Mouse (Mus musculus): ENCODE measurements around the gene Lrfn3. TPM values are rescaled to one million over a fixed set of nuclear protein-coding genes. Genes with fewer than 3 reads are reported as not detected.

Lrfn3 gene
- total RNA-seq, 1 experiment from 2014 or later: not detected

DNA sequence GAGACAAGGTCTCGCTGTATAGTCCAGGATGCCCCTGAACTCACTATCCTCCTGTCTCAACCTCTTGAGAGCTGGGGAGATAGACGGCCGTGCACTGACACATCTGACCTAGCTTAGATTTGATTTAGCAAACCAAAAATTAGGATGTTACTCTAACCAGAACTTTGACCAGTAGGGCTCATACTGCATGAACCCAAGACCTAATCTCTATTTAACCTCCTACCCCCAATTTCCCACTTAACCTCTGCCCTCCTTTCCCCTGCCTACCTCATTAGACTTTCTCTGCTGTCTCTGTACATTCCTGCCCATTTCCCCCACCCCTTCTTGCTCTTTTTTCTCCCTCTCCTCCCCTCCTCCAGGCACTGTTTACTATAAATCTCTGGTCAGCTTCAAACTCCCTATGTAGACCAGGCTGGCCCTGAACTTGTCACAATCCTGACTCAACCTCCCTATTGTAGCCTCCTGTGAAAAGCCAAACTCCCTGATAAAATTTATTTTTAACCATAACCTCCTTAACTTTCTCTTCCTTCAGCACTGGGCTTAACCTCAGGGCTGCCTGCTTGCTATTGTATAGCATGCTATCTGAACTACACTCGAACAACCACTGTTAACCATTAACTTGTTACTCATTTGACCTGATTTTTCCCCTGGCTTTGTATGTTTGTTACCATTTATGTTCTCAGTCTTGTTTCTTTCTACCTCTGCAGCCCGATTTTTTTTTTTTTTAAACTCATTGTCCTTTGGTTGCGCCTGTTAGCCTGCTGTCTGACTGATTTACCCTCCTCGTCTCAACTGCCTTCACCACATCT, 4.0 kb downstream of the Lrfn3 start:
- no peak for ATAC-seq (replicated peaks in 1 of 2; ENCODE audit: insufficient read depth in 1 of 2, low FRiP score in 2 of 2, low TSS enrichment in 1 of 2, low read depth in 1 of 2, poor library complexity in 2 of 2, severe bottlenecking in 2 of 2)

DNA sequence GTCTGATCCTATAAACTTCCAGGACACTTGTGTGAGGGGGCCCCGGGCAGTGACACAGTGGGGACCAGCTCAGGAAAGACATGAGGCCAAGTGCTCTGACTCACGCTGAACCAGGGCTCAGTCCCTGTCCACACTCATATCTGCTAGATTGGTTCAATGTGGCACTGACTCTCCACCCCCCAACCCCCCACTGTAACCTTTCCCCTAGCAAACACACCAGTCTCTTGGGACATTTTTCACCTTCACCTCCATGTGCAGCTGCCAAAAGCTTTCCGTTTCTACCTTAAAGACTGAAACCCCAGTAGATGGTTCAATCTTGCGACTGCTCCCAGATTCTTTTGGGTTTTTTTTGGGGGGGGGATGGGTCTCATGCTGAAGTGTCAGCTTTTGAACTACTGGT, 8.5 kb downstream of the Lrfn3 start:
- no peak for ATAC-seq (replicated peaks in 1 of 2; ENCODE audit: insufficient read depth in 1 of 2, low FRiP score in 2 of 2, low TSS enrichment in 1 of 2, low read depth in 1 of 2, poor library complexity in 2 of 2, severe bottlenecking in 2 of 2)

DNA sequence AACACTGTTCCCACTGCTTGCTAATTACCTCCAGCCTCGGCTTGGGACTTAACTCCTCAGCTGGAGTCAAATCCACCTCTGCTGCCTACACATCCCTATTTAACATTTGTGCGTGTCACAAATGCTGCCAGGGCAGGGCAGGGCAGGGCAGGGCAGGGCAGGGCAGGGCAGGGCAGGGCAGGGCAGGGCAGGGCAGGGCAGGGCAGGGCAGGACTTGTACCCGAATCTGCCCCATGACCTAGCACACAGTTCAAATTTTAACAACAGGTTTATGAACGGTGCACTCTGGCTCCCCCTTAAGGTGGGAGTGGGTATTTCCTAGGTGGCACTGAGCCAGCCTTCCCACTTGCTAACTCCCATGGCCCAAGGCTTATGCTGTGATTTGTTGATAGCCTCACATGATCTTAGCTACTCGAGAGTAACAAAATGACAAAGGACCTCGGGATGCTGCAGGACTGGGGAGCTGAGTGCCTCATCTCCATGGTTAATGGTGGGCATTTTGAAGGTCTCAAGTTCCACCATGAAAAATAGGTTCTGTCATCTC, 9.2 kb downstream of the Lrfn3 start:
- ATAC-seq (replicated peaks in 1 of 2; ENCODE audit: insufficient read depth in 1 of 2, low FRiP score in 2 of 2, low TSS enrichment in 1 of 2, low read depth in 1 of 2, poor library complexity in 2 of 2, severe bottlenecking in 2 of 2): peak; percentile 56 to 63

DNA sequence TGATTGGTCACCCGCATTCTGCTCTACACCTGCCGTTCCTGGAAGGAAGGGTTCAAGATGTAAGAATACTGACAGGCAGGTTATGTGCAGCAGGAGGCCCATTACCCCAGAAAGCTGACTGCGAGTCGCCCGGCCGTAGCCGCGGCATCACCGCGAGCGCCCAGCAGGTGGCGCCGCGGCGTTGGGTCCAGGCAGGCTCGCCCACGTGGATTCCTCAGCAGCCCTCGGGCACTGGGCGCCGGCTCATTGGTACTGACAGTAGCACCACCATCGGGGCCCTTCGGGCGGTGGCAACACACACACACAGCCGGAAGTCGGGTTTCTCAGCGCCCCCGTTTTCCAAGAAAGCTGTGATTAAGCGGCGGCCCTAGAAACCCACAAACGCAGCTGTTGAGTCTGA, 14.7 kb downstream of the Lrfn3 start:
- ATAC-seq (replicated peaks in 1 of 2; ENCODE audit: insufficient read depth in 1 of 2, low FRiP score in 2 of 2, low TSS enrichment in 1 of 2, low read depth in 1 of 2, poor library complexity in 2 of 2, severe bottlenecking in 2 of 2): peak; percentile 60 to 72

DNA sequence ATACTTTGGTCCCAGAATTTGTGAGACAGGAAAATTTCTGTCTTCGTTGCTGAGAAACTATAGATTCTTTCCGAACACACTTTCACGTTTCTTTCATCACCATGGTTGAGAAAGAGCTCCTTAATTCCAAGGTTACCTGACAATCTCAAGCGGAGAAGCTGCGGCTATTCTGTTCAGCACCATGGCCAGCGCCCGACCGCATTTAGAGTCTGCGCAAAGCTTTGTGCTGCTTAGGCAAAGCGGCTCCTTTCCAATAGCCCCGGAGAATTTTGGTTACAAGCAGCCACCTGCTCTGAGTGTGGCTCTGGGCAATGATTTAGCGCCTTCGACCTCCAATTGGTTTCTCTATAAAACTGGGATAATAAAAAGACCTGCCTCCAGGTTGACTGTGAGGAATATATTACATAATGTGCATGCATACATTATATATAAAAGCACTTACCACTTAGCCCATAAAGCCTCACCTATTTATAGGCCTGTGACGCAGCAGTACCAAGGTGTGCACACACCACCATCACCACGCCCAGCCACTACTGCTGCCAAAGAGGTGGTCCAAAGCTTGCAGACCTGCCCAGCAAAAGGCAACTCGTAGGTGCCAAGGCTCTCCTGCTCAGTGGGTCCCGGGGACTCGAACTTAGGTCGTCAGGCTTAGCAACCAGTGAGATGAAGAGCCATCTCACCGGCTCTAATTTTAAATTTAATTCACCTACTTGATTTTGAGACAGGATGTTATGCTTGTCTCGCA, 15.8 kb downstream of the Lrfn3 start:
- peak; percentile 43 to 63; a peak in 1 of 4 replicates for ATAC-seq (replicated peaks in 1 of 2; ENCODE audit: insufficient read depth in 1 of 2, low FRiP score in 2 of 2, low TSS enrichment in 1 of 2, low read depth in 1 of 2, poor library complexity in 2 of 2, severe bottlenecking in 2 of 2)

DNA sequence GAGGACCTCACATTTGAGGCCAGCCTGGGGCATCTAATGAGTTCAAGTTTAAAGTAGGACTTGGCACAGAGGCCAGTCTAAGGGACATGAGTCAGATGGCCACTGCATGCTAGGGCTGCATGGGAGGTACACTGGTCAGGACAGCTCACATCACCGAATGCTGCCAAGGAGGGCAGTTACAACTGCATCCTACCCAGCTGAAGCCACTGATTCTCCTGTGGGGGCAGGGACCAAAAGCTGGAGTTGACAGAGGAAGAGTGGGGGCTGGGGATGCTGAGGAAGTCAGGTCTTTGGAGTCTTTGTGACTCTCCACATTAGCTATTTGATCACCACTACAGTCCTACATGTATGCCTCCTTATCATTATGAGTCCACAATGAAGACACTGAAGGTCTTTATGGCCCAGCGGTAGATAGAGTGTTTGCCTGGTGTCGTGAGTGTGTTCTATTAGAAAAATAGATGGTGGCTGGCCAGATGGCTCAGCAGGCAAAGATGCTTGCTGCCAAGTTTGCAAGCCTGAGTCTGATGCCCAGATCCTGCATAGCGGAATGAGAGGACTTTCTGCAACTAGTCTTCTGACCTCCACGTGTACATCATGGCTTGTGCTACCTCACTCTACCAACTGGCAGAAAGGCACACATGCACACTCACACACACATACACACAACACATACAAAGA, 23.0 kb downstream of the Lrfn3 start:
- ATAC-seq (replicated peaks in 1 of 2; ENCODE audit: insufficient read depth in 1 of 2, low FRiP score in 2 of 2, low TSS enrichment in 1 of 2, low read depth in 1 of 2, poor library complexity in 2 of 2, severe bottlenecking in 2 of 2): no peak

DNA sequence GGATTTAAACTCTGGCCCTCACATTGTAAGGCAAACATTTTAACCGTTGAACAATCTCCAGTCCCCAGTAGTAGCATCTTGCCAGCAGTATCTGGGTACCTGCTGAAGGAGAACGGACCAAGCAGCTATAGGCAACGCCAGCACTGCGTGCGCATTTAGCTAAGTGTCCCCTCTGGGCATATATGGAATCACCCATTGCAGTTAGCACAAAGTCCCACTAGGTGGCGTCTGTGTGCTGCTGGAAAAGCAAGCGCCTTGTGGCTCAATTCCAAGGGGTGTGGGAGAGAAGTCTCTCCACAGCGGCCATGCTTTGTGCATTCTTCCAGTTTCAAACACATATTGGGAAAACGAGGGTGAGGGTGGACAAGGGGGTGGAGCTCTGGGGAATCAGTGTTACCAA, 26.2 kb downstream of the Lrfn3 start:
- peak; percentile 48 to 59 for ATAC-seq (replicated peaks in 1 of 2; ENCODE audit: insufficient read depth in 1 of 2, low FRiP score in 2 of 2, low TSS enrichment in 1 of 2, low read depth in 1 of 2, poor library complexity in 2 of 2, severe bottlenecking in 2 of 2)

DNA sequence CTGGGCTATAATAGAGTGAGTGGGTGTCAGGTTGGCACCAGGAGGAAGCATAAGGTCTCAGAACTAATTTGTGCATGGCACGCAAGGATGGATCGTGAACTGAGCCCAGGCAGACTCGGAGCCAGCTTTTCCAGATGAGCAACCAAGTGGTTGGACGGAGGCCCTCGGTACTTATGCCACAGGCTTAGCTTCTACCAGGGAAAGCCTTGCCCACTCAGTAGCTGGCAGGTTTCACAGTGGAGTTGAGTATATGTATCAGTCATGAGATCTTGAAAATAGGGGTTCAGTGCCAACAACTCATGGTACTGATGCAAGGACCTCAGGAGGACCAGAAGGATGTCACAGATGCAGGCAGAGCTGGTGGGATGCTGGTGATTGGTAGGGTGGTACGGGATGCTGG, 26.9 kb downstream of the Lrfn3 start:
- no peak for ATAC-seq (replicated peaks in 1 of 2; ENCODE audit: insufficient read depth in 1 of 2, low FRiP score in 2 of 2, low TSS enrichment in 1 of 2, low read depth in 1 of 2, poor library complexity in 2 of 2, severe bottlenecking in 2 of 2)

DNA sequence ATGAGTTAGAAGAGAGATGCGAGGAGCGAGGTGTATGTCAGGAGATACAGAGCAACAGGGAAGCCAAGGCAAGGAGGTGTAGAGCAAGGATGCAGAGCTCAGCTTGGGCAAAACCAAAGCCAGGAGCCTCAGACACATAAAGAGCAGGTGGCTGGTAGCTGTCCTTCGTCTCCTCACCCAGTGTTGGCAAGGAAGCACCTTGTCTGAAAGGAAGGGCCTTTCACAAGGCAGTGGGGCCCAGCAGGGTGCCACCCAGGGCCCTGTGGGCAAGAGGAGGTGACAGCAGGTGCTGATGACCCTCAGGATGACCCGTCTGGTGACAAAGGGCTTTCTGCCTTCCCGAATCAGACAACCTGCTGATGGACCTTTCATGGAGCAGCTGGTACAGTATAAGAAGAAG, 28.0 kb downstream of the Lrfn3 start:
- no peak for ATAC-seq (replicated peaks in 1 of 2; ENCODE audit: insufficient read depth in 1 of 2, low FRiP score in 2 of 2, low TSS enrichment in 1 of 2, low read depth in 1 of 2, poor library complexity in 2 of 2, severe bottlenecking in 2 of 2)

DNA sequence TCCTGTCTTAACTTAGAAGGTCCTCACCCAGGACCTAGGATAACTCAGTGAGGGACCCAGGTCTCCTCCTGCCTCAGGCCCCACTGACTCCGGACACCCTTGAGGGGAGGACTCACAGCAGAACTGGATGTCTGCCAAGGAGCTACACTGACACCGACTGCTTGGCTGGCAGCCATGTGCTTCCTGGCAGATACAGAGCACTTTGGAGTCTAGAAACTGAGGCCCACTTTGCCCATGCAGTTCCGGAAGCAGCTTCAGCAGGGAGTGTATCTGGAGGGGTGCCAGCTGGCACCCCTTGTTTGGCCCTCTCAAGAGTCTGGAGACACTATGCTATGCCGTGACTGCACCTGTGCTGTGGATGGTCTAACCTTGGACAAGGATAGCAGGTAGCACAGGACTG, 29.1 kb downstream of the Lrfn3 start:
- ATAC-seq (replicated peaks in 1 of 2; ENCODE audit: insufficient read depth in 1 of 2, low FRiP score in 2 of 2, low TSS enrichment in 1 of 2, low read depth in 1 of 2, poor library complexity in 2 of 2, severe bottlenecking in 2 of 2): peak; percentile 19 to 43; a peak in 3 of 4 replicates

DNA sequence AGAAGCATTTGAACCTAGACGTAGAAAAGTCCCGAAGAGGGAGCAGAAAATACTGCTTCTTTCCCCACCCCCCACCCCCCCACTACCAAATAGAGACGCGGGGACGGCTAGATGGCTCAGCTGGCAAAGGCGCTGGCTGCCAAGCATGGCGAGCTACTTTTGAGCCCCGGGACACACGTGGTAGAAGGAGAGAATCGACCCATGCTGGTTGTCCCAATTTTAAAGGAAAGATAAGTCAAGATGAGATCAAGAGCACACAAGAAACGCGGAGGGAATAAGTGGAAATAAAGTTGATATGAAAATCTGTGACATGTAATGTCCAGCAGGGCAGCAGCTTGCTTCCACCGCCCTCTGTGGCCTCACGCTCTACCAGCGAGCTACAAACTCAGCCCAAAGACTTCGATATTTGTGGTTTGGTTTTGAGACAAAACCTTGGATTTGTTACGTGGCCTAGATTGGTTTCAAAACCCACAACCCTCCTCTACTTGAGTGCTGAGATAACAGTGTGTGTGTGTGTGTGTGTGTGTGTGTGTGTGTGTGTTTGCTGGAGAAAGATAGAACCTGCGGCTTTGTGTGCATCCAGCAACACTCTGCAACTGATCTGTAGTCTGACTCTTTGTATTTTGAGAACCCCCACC, 29.8 kb downstream of the Lrfn3 start:
- ATAC-seq (replicated peaks in 1 of 2; ENCODE audit: insufficient read depth in 1 of 2, low FRiP score in 2 of 2, low TSS enrichment in 1 of 2, low read depth in 1 of 2, poor library complexity in 2 of 2, severe bottlenecking in 2 of 2): no peak

DNA sequence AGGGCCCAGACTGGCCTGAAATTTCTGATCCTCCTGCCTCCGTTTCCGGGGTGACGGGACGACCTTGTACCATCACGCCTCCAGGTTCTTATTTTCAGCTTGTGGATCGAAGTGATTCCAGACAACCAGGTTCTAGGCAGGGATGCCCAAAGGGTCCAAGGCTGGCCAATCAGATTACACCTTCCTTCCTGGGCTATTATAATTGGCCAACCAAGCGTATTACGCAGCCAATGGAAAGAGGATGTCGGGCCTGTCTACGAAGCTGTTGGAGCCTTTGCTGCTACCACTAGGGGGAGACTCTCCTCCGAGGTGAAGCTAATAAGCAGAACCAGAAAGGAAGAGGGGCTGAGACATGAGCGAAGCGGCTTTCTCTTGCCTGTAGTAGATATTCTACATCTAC, 30.7 kb downstream of the Lrfn3 start:
- ATAC-seq (replicated peaks in 1 of 2; ENCODE audit: insufficient read depth in 1 of 2, low FRiP score in 2 of 2, low TSS enrichment in 1 of 2, low read depth in 1 of 2, poor library complexity in 2 of 2, severe bottlenecking in 2 of 2): peak; percentile 63 to 86

DNA sequence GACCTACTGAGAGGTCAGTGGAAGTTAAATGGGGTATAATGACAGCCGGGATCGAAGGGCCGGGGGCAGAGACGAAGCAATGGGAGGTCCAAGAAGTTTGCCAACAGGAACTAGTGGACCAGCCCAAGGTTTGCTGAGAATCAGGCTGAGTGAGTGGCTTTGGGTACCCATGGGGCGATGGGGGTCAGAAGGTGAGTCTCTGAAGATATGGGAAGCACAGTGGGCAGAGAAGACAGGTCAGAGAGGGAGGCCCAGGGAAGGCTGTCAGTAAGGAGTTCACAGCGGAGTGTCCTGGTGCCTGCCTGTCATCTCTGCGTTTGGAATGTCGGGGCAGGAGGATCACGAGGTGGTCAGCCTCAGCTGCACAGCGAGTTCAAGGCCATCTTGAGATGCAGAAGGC, 34.2 kb downstream of the Lrfn3 start:
- no peak for ATAC-seq (replicated peaks in 1 of 2; ENCODE audit: insufficient read depth in 1 of 2, low FRiP score in 2 of 2, low TSS enrichment in 1 of 2, low read depth in 1 of 2, poor library complexity in 2 of 2, severe bottlenecking in 2 of 2)

DNA sequence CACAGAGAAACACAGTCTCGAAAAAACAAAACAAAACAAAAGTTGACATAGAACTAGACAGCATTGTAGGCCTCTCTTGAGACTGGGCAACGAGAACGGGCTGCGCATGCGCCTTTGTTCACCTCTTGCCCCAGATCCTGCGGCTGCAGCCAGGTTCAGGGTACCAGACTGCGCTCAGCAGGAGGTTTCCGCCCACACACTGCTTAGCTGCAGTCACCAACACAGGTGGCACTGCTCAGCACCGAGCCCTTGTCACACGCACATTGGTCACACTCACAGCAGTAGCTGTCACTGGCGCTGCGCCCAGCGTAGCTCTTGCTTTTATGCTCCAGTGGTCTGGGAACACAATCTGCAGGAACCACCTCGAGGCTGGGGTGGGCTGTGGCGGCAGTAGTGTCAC, 35.4 kb downstream of the Lrfn3 start:
- no peak for ATAC-seq (replicated peaks in 1 of 2; ENCODE audit: insufficient read depth in 1 of 2, low FRiP score in 2 of 2, low TSS enrichment in 1 of 2, low read depth in 1 of 2, poor library complexity in 2 of 2, severe bottlenecking in 2 of 2)

DNA sequence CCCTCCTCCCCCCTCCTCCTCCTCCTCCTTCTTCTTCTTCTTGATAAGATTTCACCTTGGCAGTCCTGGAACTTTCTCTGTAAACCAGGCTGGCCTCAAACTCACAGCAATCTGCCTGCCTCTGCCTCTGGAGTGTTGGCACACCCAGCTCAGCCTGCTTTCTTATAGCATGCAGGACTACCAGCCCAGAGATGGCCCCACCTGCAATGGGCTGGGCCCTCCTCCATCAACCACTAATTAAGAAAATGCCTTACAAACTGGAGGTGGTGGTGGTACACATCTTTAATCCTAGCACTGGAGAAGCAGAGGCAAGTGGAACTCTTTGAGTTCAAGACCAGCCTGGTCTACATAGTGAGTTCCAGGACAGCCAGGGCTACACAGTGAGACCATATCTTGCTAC, 36.1 kb downstream of the Lrfn3 start:
- no peak for ATAC-seq (replicated peaks in 1 of 2; ENCODE audit: insufficient read depth in 1 of 2, low FRiP score in 2 of 2, low TSS enrichment in 1 of 2, low read depth in 1 of 2, poor library complexity in 2 of 2, severe bottlenecking in 2 of 2)

DNA sequence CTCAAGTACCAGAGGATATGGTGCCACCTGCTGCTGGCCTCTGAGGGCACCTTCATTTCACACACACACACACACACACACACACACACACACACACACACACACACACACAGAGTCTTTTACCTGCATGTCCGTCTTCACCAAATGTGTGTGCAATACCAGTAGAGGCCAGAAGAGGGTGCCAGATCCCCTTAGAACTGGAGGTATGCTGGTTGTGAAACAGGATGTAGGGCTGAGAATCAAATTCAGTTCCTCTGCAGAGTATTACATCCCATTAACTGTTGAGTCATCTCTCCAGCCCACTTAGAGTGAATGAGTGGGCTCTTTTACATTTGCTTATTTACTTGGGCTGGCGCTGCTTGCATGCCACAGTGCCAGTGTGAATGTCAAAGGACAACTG, 37.2 kb downstream of the Lrfn3 start:
- ATAC-seq (replicated peaks in 1 of 2; ENCODE audit: insufficient read depth in 1 of 2, low FRiP score in 2 of 2, low TSS enrichment in 1 of 2, low read depth in 1 of 2, poor library complexity in 2 of 2, severe bottlenecking in 2 of 2): peak in 1 of 2 experiments; percentile 10; a peak in 1 of 4 replicates

DNA sequence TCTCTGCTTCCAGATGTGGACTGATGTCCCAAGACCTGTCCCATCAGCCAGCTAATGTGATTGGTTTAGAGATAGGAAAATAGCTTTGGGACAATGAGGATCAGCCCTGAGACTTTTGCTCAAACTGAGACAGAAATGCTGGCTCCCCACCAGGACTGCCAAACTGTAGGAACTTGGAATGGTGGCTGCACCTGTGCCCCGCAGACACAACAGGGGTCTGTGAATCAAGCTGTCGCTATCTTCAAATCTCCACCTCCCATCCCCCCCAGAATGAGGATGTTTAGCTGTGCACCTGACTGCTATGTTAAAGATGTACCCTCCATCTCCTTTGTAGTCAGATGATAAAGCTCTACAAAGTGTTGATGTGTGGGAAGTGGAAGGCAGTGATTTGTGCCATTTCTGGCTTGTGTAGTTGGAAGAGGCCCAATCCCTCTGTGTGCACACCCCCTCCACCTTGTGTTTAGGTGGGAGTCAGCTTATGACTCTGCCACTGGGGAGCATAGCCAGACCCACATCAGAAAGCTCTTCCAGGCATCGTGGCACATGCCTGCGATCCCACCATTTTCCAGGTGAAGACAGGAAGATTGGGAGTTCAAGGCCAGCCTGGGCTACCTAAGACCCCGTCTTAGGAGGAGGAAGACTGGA, 38.1 kb downstream of the Lrfn3 start:
- ATAC-seq (replicated peaks in 1 of 2; ENCODE audit: insufficient read depth in 1 of 2, low FRiP score in 2 of 2, low TSS enrichment in 1 of 2, low read depth in 1 of 2, poor library complexity in 2 of 2, severe bottlenecking in 2 of 2): no peak

Data from hematopoietic stem cell, adult 5-6 weeks (primary cell).